Mouse (Mus musculus) myocyte (in vitro differentiated cells): ENCODE measurements around the gene Mast4.

Experiments used
- MYOG ChIP-seq, 3 experiments: IDR thresholded peaks; one replicate each; pipeline ENCODE4 v1.6.1; 2011; ENCODE audit warnings: control low read depth in 2 of 3, low read depth in 2 of 3, mild to moderate bottlenecking in 2 of 3; ENCODE audit not compliant: insufficient read length in 2 of 3, control insufficient read depth in 1 of 3, insufficient read depth in 1 of 3
- POLR2A ChIP-seq: IDR thresholded peaks from one replicate; pipeline ENCODE4 v1.6.1; 2011; ENCODE audit warnings: low read depth, mild to moderate bottlenecking, control low read depth, moderate library complexity; ENCODE audit not compliant: insufficient read length
- USF1 ChIP-seq: IDR thresholded peaks from one replicate; pipeline ENCODE4 v1.6.1; 2011; ENCODE audit warnings: low read depth, mild to moderate bottlenecking, control low read depth, moderate library complexity

GRCm38 (mm10) chr13:102877154-102877553 lies 457.1 kb downstream of the Mast4 start:
- no peak for TF ChIP-seq MYOG (IDR thresholded peaks at IDR 0.05; ENCODE audit: control insufficient read depth in 1 of 3, insufficient read depth in 1 of 3, insufficient read length in 2 of 3, low read depth in 2 of 3)
- no peak for TF ChIP-seq POLR2A
- TF ChIP-seq USF1 = no peak
